Mouse (Mus musculus) myocyte (in vitro differentiated cells): ENCODE measurements around the gene Smg6.

Experiments
- MYOG ChIP-seq, 3 experiments: IDR thresholded peaks; one replicate each; pipeline ENCODE4 v1.6.1; 2011; ENCODE audit warnings: control low read depth in 2 of 3, low read depth in 2 of 3, mild to moderate bottlenecking in 2 of 3; ENCODE audit not compliant: insufficient read length in 2 of 3, control insufficient read depth in 1 of 3, insufficient read depth in 1 of 3
- POLR2A ChIP-seq: IDR thresholded peaks from one replicate; pipeline ENCODE4 v1.6.1; 2011; ENCODE audit warnings: low read depth, mild to moderate bottlenecking, control low read depth, moderate library complexity; ENCODE audit not compliant: insufficient read length
- TCF12 ChIP-seq: IDR thresholded peaks from one replicate; pipeline ENCODE4 v1.6.1; 2011; ENCODE audit warnings: mild to moderate bottlenecking, control low read depth; ENCODE audit not compliant: poor library complexity, insufficient read depth, severe bottlenecking

- TF ChIP-seq MYOG (IDR thresholded peaks at IDR 0.05; ENCODE audit: control insufficient read depth in 1 of 3, insufficient read depth in 1 of 3, insufficient read length in 2 of 3, low read depth in 2 of 3) (no peak), TCF12 (no peak), POLR2A (no peak)
Measured at GRCm38 (mm10) chr11:75135358-75135757, 209.7 kb downstream of the Smg6 start.
